ENCODE assay signal across 15 mouse cellular contexts in the genomic region with DNA sequence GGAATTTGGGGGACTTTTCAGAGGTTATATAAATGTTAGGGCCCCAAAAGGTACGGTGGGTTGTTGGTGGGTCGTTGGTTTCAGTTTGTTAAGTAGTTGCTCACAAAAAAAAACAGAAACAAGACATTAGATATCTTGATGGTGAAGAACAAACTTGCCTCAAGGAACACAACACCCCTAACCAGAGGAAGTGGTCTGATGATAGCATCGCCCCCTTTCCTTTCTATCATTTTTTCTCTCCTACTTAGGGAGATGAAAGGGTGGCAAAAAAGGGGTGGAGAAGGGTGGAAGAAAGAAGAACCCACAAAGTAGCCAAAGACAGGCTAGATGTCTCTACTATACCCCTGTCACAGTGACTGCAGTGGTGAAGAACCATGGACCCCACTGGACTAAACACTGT.
"Had no signal": no experiment of that assay in that cellular context is flagged by ENCODE, and none has a peak within 500 bp of the region (broad histone marks: within the 10 kb centered on the region; RNA-seq: fewer than 3 reads in every experiment).

No protein-coding gene starts in this region.

- ATAC-seq: intestine, embryonic 16.5 days; liver, embryonic 12.5 days; midbrain, embryonic 16.5 days had no signal

- H3K4me1 ChIP-seq: liver, embryonic 12.5 days; stomach, embryonic 15.5 days had no signal

- H3K36me3 ChIP-seq: limb, embryonic 15.5 days; liver, embryonic 12.5 days; midbrain, embryonic 12.5 days; stomach, embryonic 15.5 days had no signal

- H3K4me3 ChIP-seq: limb, embryonic 15.5 days; liver, embryonic 12.5 days; midbrain, embryonic 12.5 days; stomach, embryonic 15.5 days had no signal

- DNase-seq: kidney, adult 8-10 months; kidney, postnatal 25 days; layer of hippocampus, adult 9-11 months; layer of hippocampus, postnatal 36 days; lung, embryonic 14.5 days; lung, postnatal 10 days; lung, postnatal 4 days; right cerebral cortex, postnatal 14 days; thymus, postnatal 14 days had no signal

- H3K27me3 ChIP-seq: limb, embryonic 15.5 days; midbrain, embryonic 12.5 days; stomach, embryonic 15.5 days had no signal

- H3K27ac ChIP-seq: limb, embryonic 15.5 days; liver, embryonic 12.5 days; midbrain, embryonic 12.5 days; stomach, embryonic 15.5 days had no signal
